Mouse (Mus musculus) naive thymus-derived CD4-positive, alpha-beta T cell, adult 2 months (primary cell): ENCODE measurements at regions not wholly inside any gene's neighbourhood (a gene's known extent, or its start where the extent isn't known, plus 50 kb on each side); places are given as distances from the start of the nearest gene placed in this dataset.

Source experiments
- DNase-seq: peaks from one replicate; pipeline ENCODE4 v3.0.0-alpha.2; 2011; ENCODE audit warnings: low read depth

DNA sequence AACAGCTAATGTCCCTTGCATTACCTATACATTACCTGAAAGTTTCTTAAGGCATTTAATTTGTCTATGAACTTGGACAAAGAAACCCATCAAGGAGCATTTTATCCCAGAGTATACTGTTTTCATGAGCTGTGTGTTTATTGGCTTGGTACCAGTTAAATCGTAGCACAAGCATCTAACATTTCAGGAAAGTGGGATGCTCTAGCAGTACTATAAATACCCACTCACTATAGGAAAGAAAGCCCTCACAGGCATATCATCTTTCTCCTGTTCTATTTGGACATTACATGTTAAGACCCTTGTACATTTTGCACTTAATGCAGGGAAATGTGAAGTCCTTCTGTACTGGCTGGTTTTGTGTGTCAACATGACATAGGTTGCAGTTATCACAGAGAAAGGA, 163.9 kb downstream of the Ptprc start:
- no peak for DNase-seq

- no peak for DNase-seq
These were observed 164.5 kb downstream of the Ptprc start for GRCm38 (mm10) chr1:138010910-138011477.

- no peak for DNase-seq
These were observed 168.7 kb downstream of the Ptprc start for GRCm38 (mm10) chr1:138006811-138007210.

DNA sequence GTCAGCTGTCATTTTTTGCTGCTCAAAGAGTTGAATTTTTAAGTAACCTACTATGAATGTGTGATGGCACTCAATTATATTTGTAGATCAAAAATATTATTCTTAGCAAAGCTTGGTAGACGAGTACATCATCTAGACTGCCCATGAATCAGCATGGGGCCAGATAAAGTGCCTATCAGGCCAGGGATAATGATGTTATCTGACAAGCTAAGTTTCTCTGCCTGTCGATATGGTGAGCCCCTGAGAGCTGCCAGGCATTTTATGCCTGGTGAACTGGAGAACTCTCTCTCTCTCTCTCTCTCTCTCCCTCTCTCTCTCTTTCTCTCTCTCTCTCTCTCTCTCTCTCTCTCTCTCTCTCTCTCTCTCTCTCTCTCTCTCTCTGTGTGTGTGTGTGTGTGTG, 171.2 kb downstream of the Ptprc start:
- DNase-seq = no peak

GRCm38 (mm10) chr1:137999268-137999900, 176.1 kb downstream of the Ptprc start:
- no peak for DNase-seq

DNA sequence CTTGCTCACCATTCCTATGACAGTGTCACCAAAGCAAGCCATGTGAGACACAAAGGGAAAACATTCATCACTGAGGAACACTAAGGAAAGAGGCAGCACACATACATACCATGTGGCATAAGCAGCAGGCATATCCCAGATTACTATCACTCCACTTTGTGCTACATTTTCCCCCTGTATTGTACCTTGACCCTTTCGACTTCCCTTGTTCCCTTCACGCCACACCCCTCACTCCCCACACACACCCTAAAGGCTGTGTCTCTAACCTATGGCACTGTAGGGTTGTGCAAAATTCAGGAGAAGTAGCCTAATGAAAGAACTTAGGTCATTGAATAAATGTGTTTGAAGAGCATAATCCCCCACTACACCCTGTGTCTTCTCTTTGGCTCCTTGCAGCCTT, 179.5 kb downstream of the Ptprc start:
- DNase-seq = no peak

DNA sequence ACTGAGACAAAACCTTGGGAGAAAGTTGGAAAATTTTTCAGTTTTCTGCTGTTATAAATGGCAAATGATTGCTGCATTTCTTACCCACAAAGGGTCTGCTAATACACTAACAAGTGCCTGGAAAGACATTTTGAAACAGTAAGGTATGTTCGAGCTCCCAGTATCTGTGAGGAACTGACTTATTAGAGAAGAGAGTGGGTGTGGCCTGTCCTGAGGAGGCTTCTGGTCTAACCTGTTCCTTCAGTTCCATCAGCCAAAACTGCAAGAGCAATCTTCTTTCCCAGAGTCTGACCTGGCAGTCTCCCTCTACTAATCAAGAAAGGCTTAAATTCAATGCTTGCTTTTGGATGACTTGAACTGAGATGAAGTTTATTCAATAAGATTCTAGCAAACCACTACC, 183.6 kb downstream of the Ptprc start:
- no peak for DNase-seq

DNA sequence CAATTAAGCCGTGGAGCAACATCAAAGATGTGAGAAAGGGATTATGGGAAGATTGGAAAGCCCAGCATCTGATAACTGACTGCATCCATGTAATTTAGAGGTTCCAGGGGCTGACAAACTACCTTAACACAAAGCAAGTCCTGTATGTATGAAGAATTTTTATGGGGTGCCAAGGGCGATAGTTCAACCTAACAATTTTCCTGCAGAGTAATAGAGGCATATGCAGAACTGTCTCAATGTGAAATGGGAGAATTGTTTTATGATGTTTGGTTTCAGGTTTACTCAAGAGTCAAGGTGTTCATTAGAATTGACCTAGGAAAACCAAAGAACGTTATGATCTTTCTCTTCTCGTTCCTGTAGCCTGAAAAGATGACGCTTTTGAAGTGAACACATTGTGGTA, 184.1 kb downstream of the Ptprc start:
- no peak for DNase-seq

DNA sequence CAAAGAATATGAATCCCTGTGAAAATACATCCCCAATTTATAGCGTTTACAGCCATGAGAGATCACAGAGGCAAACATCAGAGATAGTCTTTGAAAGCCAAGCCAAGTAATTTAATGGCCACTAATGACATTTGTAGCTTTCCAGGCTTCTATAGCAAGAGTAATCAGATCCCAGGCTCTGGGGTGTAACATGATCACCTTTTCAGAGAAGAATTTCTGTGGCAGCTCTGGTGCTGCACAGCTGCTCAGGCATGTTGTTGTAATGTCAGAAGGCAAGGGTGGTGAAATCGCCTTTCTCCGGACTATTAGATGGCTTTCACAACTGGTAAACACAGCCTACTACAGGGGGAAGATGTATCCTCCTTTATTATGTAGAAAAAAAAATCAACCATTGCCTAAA, 202.1 kb downstream of the Ptprc start:
- no peak for DNase-seq

DNA sequence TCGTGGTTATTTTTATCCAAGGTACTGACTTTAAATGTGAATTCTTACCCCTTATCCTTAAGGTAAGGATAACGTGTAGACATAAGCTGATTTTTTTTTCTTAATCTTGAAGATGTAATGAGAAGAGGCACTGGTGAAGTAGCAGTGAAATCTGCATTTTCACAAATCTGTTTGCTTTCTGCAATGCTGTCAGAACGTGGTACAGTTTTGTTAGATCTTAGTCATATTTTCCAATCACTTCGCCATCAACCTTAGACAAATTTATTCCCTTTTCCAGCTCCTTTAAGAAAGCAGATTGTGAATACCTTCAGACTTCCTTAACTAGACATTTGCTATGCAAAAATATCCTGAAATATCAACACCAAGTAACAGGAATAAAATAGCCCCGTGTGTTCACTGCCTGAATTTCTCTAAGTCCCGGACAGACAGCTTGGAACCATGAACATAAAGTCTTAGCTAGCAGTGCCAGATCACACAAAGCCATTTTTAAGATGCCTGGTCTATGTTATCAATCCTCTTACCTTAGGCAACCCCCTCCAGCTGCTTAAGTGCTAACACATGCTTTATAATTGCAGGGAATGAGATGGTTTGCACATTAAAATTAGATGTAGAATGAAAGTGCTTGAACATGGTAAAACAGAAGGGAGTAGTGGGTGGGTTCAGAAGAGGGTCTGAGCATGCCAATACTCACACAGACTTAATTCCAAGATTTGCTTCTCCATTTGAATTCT, 202.7 kb downstream of the Ptprc start:
- DNase-seq = no peak

DNA sequence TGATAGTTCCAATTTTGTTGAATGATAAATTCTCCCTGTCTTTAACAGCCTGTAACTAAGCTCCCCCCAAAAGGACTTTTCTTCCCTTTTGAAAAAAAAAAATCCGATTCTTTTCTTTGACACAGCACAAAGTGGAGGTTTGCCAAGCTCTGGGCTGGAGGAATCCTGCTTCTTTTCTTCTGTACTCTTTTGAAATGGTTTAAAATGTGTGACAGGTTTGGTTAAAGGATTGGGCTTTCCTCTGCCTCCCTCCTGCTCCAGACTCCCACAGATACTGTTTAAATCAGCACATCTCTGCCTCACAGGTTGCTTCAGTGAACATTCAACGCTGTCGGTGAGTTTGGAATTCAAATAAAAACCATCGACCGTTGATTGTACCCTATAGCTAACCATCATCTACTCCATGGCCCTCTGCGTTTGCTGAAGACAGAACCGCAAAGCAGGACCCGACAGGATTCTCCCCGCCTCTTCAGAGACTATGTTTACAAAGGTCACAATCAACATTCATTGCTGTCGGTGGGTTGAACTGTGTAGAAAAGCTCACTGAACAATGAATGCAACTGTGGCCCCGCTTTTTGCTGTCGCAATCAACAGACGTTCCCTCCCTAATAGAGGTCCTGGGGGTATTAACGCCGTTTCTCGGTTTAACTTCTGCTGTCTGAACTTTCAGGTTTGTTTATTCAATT, 209.2 kb downstream of the Ptprc start:
- DNase-seq = no peak

DNA sequence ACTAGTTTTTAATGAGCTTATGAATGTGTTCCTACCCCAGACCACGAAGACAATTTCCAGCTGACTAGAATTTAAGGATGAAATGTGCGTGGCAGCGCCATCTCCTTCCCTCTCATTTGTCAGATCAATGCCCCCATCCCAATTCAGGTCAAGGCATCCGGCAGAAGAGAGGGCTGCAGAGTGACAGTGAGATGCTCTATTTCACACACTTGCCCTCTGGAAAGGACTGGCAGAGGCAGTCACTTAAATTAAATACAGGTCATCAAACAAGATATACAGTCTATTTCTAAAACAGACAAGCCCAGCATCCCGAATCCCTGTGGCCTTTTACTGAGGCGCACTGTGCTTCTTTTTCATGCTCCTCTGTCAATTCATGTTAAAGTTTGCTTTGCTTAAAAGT, 211.9 kb downstream of the Ptprc start:
- no peak for DNase-seq

DNA sequence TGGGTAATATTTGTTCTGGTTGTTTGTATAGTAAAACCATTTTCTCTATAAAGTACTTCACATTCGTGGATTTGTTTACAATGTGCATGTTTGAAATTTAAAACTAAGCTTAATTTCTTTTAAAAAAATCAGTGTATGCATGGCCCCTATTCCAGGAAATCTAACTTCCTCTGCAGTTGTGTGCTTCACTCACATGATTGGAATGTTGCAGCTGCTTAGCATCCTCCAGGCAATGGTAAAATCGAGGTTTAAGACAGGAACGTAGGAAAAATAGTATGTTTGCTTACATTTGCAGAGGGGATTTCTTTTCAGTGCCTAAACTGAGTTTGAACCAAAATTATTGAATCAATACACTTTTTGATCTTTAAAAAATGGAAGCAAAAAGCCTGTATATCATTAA, 217.5 kb downstream of the Ptprc start:
- DNase-seq = no peak

GRCm38 (mm10) chr1:137955993-137956392, 219.5 kb downstream of the Ptprc start:
- DNase-seq = no peak

GRCm38 (mm10) chr1:137955139-137955538, 220.4 kb downstream of the Ptprc start:
- no peak for DNase-seq

DNA sequence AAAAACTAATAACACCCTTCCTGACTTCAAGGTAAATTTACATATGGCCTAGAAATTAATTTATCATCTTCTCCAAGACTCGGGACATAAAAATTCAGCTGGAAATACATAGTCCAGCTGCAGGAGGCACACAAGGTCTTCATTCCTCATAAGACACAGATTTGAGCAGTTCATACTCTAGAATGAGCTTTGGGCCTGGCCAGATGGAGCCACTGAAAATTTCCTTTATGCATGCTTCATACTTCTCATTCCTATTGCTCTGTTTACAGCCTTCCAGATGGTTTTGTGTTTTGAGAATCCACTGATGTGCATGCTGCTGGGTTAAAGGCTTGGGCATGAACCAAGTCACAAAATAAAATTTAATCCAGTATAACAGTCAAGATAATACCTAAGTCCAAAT, 222.1 kb downstream of the Ptprc start:
- no peak for DNase-seq

DNA sequence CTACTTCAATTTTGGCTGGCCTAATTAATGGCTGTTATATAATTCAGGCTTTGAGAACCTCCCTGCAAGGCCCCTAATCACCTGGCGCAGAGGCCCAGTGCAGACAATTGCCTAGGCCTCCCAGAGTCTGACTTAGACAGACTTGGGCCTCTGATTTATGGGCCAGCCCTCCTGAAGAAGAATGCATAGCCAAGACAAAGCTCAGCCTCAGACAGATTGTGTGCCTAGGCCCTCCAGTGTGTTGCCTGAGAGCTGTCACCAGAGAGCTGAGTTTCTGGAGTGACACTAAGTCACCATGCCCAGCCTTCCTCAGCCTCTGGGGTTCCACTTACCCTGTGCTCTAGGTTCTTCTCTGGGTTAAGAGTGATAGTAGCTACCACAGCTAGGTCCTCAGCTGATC, 222.7 kb downstream of the Ptprc start:
- no peak for DNase-seq

DNA sequence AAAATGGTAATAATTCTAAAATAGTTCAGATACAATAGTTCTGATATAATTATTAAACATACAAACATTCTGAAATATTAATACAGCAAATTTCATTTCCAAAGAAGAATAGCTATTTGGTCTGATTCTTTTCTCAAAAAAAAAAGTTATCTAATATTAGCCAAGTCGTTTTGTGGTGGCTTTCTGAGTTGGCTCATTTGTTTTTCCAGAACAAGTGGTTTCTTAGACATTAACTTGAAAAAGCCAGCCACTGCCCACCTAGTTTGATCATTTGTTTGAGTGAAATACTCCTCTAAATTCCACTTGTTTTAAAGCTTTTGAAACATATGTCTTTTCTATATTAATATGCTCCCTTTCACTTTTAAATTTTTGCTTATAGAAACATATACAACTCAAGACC, 227.6 kb downstream of the Ptprc start:
- no peak for DNase-seq

- no peak for DNase-seq
These were observed 233.6 kb downstream of the Ptprc start for GRCm38 (mm10) chr1:137941776-137942522.

GRCm38 (mm10) chr1:137935746-137936145, 239.8 kb downstream of the Ptprc start:
- DNase-seq = no peak

DNA sequence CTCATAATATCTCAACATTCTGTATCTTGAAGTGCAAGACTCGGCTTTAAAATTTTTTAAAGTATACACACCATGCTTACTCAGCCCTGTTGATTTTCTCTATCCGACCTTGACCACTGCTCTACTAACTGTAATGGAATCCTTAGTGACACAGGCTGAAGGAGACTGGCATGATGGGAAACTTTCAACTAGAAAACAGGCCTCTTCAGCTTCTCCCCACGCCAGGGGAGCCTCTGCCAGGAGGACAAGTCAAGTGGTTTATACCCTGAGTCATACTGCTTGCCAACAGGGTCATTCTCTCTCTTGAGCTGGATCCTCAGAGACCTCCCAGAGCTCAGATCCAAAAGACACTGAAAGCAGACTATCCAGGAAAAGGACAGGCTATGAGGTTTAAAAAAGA, 245.7 kb downstream of the Ptprc start:
- no peak for DNase-seq

DNA sequence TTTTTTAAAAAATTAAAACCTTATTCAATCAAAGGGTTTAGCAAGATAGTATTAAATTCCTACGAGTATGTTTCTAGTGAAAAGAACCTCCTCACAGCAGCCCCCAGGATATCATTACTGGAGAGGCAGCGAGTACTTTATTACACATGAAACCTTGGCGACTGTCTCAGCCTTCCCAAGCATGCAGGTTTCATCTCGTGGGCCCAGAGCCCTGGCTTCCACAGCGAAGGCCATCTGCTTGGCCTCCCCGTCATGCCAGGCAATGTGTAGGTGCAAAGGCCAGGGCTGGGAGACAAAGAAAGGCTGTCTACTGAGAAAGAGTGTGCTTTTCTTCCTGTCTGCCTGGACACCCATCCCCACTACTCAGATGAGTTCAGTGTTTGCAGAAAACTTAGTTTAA, 247.0 kb downstream of the Ptprc start:
- no peak for DNase-seq
